Mouse (Mus musculus) lung, adult 2 months (tissue): ENCODE measurements around the gene Ildr1. TPM values are rescaled to one million over a fixed set of nuclear protein-coding genes. Genes with fewer than 3 reads are reported as not detected.

Source experiments
- DNase-seq: peaks from one replicate; pipeline ENCODE4 v3.0.0; 2022
- H3K4me1 ChIP-seq: fragments of 200-500 bp; 2 replicates; pipeline ENCODE4 v1.6.1; 2011; ENCODE audit warnings: low read length; ENCODE audit not compliant: control insufficient read depth, insufficient read depth
- H3K4me3 ChIP-seq: fragments of 200-500 bp; replicated peaks from 2 replicates; pipeline ENCODE3; 2011; ENCODE audit warnings: low read depth, mild to moderate bottlenecking, control low read depth, low read length; ENCODE audit errors: extremely low read depth
- CTCF ChIP-seq: fragments of 200-500 bp; IDR thresholded peaks from 2 replicates; pipeline ENCODE4 v1.5.1; 2011; ENCODE audit warnings: mild to moderate bottlenecking, low read length, control low read depth; ENCODE audit not compliant: insufficient read depth
- POLR2A ChIP-seq: fragments of 200-500 bp; IDR thresholded peaks from 2 replicates; pipeline ENCODE4 v1.6.1; 2011; ENCODE audit warnings: low read depth, mild to moderate bottlenecking, control low read depth, low read length, borderline replicate concordance; ENCODE audit errors: extremely low read depth
- WGBS: fragments of 180-500 bp; shearing (Covaris S2); methylation state at CpG from one replicate; pipeline ENCODE4 v1.1.7; 2018; 5-methylcytosine and 5-hydroxymethylcytosine counted together
- polyA plus RNA-seq: library from polyadenylated mRNA; depleted of rRNA; stranded (reverse); fragments of >200 nt; gene quantifications from 2 replicates; pipeline ENCODE4 v1.2.3, GENCODE M21; 2012; rRNA removed

Ildr1 gene
- polyA plus RNA-seq, 1 experiment: 14.8 TPM

DNA sequence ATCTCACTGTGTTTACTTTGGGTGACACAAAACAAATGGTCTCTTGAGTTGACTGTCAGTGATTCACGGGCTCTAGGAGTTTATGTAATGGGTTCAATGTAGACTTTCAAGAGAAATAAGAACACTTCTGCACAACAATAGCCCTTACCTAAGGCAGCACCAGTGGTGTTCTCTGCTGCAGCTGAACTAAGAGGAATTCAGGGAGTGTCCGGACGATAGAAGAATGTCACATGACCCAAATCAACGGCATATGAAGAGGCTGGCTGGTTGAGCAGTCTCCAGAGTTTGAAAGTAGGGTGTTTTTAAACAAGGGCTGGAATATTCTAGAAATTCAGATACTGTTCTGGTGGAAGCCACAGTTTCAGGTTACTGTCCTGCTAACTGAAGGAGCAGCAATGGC, 53.3 kb downstream of the Ildr1 start:
- no peak for DNase-seq
- 49% methylated on average over 4 of the region's 4 CpGs for WGBS
- TF ChIP-seq POLR2A: no peak
- TF ChIP-seq CTCF: no peak
- H3K4me1 ChIP-seq: no peaks in the 10 kb centered on the region
- no peak overlapping the region for H3K4me3 ChIP-seq

DNA sequence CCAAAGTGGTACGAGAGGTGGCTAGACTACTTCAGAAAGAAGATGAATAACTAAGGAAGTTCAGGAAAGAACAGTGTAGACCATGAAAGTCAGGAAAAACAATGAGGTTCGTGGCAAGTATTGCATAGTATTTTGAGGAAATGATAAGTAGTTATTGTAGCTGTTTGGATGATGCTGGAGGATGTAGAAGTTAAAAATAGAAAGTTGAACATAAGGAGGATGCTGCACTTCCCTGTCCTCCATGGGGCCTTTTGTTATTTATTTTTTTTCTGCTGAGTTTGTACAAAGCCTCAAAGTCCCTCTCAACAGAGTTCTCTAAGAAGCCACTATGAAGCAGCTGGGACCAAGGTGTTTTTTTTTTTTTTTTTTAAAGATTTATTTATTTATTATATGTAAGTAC, 54.0 kb downstream of the Ildr1 start:
- TF ChIP-seq CTCF (no peak), POLR2A (no peak)
- H3K4me1 ChIP-seq: no peaks in the 10 kb centered on the region
- 31% methylated on average over 2 of the region's 2 CpGs for WGBS
- H3K4me3 ChIP-seq: no peak overlapping the region
- DNase-seq: no peak

DNA sequence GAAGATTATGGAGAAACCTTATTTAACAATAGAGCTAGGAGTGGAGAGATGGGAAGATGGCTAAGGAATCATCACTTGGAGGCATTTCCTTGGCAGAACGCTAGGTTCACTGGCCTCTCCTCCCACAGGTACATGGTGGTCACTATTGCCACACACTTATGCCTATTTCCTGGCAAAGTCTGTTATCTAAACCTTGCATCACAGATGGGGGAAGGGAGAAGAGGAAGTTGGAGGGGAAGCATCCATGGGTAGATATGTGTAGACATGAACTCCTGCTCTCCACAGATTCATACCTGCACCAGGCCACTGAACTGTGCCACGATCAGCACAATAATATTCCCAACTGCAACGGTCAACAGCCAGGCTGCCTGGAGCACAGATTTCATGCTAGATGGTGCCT, 58.2 kb downstream of the Ildr1 start:
- 73% methylated on average over 3 of the region's 3 CpGs for WGBS
- no peak for DNase-seq
- Histone ChIP-seq H3K4me1 (no peaks in the 10 kb centered on the region), H3K4me3 (no peak overlapping the region)
- no peak for TF ChIP-seq POLR2A

DNA sequence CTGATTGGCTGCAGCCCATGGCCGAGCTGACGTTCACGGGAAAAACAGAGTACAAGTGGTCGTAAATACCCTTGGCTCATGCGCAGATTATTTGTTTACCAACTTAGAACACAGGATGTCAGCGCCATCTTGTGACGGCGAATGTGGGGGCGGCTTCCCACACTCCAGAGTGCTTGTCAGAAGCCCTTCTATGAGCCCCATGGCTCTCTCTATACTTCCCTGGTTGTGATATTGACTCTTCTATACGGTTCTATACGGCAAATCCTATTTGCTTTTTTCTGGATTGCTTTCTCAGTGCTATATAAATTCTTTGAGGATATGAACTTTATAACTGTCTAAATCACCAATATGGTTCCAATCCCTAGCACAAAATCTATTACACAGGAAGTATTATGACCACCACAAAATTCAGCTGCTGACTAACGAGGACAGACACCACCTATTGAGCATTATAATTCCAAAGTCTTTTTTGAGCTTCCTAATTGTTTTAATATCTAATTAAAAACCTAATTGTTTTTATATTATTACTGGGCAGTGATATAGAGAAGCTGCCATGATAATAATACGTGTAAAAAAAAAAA, 76.5 kb downstream of the Ildr1 start:
- Histone ChIP-seq H3K4me1 (no peaks in the 10 kb centered on the region; the same call in none of the 2 replicates), H3K4me3 (no peak overlapping the region)
- no peak for DNase-seq
- TF ChIP-seq CTCF: no peak
- no peak for TF ChIP-seq POLR2A
- WGBS: 77% methylated on average over 9 of the region's 13 CpGs

DNA sequence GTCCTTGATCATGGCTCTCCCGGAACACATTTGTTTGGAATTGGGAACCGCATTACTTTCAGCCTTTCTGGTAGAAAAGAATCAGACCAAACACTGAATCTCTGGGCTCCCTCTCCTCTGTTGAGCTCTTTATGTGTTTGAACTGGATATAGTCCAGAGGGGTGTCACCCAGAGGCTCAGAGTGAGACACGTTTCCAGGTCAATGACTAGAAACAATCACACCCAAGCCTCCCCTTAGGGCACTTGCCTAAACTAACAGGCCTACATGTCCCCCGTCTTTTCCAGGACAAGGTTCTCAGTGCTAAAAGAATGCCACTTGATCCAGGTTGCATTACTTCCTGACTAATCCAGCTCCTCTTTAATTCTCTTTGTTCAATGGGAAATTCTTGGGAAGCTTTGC, 77.1 kb downstream of the Ildr1 start:
- peak; percentile 27 for DNase-seq
- WGBS: 62% methylated on average over 4 of the region's 4 CpGs
- TF ChIP-seq CTCF: no peak
- no peak for TF ChIP-seq POLR2A

DNA sequence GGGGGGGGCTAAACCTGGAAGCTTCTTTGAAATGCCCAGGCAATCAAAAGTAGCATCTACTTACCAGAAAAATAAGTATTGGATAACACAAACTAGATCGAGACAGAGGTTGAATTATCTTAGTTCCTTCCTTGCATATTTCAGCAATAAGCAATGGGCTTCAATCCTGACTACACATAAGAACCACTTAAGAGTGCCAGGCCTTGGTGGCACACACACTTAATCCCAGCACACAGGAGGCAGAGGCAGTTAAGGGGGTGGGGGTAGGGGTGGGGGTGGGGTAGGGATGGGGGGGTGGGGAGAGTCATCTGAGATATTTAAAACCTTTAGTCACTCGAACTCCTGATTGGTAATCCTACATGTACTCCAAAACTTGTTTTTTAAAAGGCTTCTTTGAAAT, 77.5 kb downstream of the Ildr1 start:
- DNase-seq: no peak
- no peak overlapping the region for H3K4me3 ChIP-seq
- 58% methylated on average over 2 of the region's 2 CpGs for WGBS

More for the DNA sequence above, 77.1 kb downstream of the Ildr1 start:
- H3K4me1 ChIP-seq: no peaks in the 10 kb centered on the region; the same call in none of the 2 replicates
- H3K4me3 ChIP-seq: no peak overlapping the region

DNA sequence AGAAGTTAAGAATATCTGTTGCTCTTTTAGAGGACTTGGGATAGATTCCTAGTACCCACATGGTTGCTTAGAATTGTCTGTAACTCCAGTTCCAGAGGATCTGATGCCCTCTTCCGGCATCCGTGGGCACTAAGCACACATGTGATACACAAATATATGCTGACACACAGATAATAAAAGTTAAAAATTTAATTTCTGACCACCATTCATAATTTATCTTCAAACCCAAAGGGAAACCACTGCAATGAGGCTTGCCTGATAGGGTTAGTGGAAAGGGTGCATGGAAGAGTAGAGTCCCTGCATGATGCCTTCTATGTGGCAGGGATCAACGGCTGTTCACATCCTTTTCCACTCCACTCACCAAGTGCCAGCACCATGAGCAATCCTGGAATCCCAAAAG, 77.9 kb downstream of the Ildr1 start:
- Histone ChIP-seq H3K4me1 (no peaks in the 10 kb centered on the region; the same call in none of the 2 replicates), H3K4me3 (no peak overlapping the region)
- no peak for DNase-seq
- 84% methylated on average over 3 of the region's 3 CpGs for WGBS
- TF ChIP-seq CTCF (no peak), POLR2A (no peak)

More for the DNA sequence above, 77.5 kb downstream of the Ildr1 start:
- no peaks in the 10 kb centered on the region; the same call in none of the 2 replicates for H3K4me1 ChIP-seq
- TF ChIP-seq POLR2A: no peak
- no peak for TF ChIP-seq CTCF

DNA sequence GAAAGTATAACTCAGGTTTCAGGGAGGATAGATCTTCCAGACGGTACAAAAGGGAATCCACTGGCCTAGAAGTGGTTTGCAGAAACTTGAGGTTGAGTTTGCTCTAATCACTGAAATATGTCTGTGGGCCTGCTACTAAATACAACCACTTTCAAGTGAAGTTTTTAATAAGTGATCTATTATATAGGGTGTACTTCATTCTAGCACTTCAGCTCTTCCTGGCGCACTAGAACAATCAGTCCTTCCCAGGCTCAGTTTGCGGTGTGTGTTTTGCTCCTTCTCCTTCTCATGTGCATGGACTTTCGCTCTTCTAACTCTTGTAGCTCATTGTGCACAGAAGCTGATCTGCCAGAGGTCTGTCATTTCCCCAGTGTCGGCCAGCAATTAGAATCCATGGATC, 79.2 kb downstream of the Ildr1 start:
- no peak overlapping the region for H3K4me3 ChIP-seq
- 72% methylated on average over 5 of the region's 5 CpGs for WGBS
- no peaks in the 10 kb centered on the region; the same call in none of the 2 replicates for H3K4me1 ChIP-seq
- DNase-seq: no peak
- TF ChIP-seq POLR2A (no peak), CTCF (no peak)

DNA sequence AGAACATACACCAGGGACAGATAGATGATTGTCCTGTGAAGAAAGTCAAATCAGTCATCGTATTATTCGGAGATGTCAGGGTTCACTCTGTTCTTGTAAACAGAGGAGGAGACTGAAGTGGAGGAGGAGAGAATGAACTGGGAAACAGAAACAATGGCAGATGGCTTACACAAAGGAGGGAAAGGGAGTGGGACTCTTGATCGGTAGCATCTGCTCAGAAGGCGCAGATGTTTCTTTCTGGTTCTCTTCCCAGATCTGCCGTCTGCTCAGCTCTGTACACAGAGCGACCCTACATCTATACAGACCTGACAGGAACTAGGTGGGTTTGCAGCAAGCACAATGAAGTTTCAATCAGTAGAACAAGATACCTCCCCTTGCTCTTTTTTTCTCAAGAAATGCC, 81.9 kb downstream of the Ildr1 start:
- DNase-seq: no peak
- no peaks in the 10 kb centered on the region; the same call in 1 of the 2 replicates for H3K4me1 ChIP-seq
- TF ChIP-seq CTCF (no peak), POLR2A (no peak)
- no peak overlapping the region for H3K4me3 ChIP-seq
- WGBS: 69% methylated on average over 6 of the region's 6 CpGs

Other genes starting within 250 kb of the Ildr1 start
- not detected in 2 replicates for gene Stfa3, start 238.6 kb upstream of the Ildr1 start, polyA plus RNA-seq
- 0.06 and 0.07 TPM in 2 replicates for gene Casr, start 131.8 kb upstream of the Ildr1 start, polyA plus RNA-seq
- gene Cd86, start 27.9 kb upstream of the Ildr1 start, polyA plus RNA-seq: 1.8 and 2.8 TPM in 2 replicates
- gene Slc15a2, start 91.0 kb downstream of the Ildr1 start, polyA plus RNA-seq: 9.0 and 13.9 TPM in 2 replicates
- 1.2 and 2.4 TPM in 2 replicates for gene Iqcb1, start 134.4 kb downstream of the Ildr1 start, polyA plus RNA-seq
- gene Eaf2, start 181.0 kb downstream of the Ildr1 start, polyA plus RNA-seq: 0.15 and 0.79 TPM in 2 replicates
- gene Golgb1, start 181.2 kb downstream of the Ildr1 start, polyA plus RNA-seq: 46.3 and 48.6 TPM in 2 replicates
- 17.4 and 26.2 TPM in 2 replicates for gene Hcls1, start 241.0 kb downstream of the Ildr1 start, polyA plus RNA-seq